Mouse (Mus musculus) CH12.LX (cell line): ENCODE results near the gene Csmd2. TPM values are rescaled to one million over a fixed set of nuclear protein-coding genes. Genes with fewer than 3 reads are reported as not detected.

Experiments used
- DNase-seq: peaks from one replicate; pipeline ENCODE4 v3.0.0-alpha.2; 2013; ENCODE audit errors: extremely low read depth
- H3K27ac ChIP-seq: 2 replicates; pipeline ENCODE4 v1.5.1; 2012; ENCODE audit warnings: low read depth, mild to moderate bottlenecking, control low read depth, moderate library complexity; ENCODE audit not compliant: insufficient read depth
- H3K27me3 ChIP-seq: replicated peaks from 2 replicates; pipeline ENCODE3; 2012; ENCODE audit warnings: inconsistent platforms
- H3K36me3 ChIP-seq, 2 experiments: replicated peaks in 1 of 2; 2 replicates each; pipeline versions ENCODE3 to v1.6.1; 2012; ENCODE audit warnings: inconsistent platforms in 1 of 2, low read length in 1 of 2, mild to moderate bottlenecking in 1 of 2, mixed read lengths in 1 of 2, moderate library complexity in 1 of 2; ENCODE audit not compliant: control insufficient read depth in 1 of 2, insufficient read depth in 1 of 2
- H3K4me1 ChIP-seq, 2 experiments: 2 replicates each; pipeline ENCODE4 v1.6.1; 2012; ENCODE audit warnings: inconsistent platforms in 1 of 2, moderate library complexity in 1 of 2; ENCODE audit not compliant: insufficient read depth in 2 of 2, control insufficient read depth in 1 of 2
- H3K4me2 ChIP-seq: 2 replicates; pipeline ENCODE4 v1.6.1; 2012; ENCODE audit warnings: low read depth, mild to moderate bottlenecking, control low read depth; ENCODE audit not compliant: poor library complexity, insufficient read depth, severe bottlenecking
- H3K4me3 ChIP-seq, 3 experiments: fragments of 150-350 bp in 1 of 3; sonication (generic) in 1 of 3; replicated peaks in 1 of 3; 2 replicates each; pipeline versions ENCODE3 to v1.5.1; 2011 to 2012; ENCODE audit warnings: low read depth in 2 of 3, low read length in 2 of 3, mild to moderate bottlenecking in 2 of 3, moderate library complexity in 2 of 3, control low read depth in 1 of 3, improper control_type of control experiment in 1 of 3, inconsistent platforms in 1 of 3, mixed read lengths in 1 of 3; ENCODE audit not compliant: poor library complexity in 1 of 3
- H3K79me2 ChIP-seq: replicated peaks from 2 replicates; pipeline ENCODE4 v1.6.1; 2012; ENCODE audit warnings: mild to moderate bottlenecking, moderate library complexity; ENCODE audit not compliant: control insufficient read depth, poor library complexity, insufficient read depth, severe bottlenecking; ENCODE audit errors: extremely low read depth
- H3K9ac ChIP-seq: 2 replicates; pipeline ENCODE4 v1.6.1; 2012; ENCODE audit warnings: low read depth, mild to moderate bottlenecking, control low read depth, moderate library complexity; ENCODE audit not compliant: insufficient read depth
- H3K9me3 ChIP-seq: replicated peaks from 2 replicates; pipeline ENCODE3; 2012; ENCODE audit warnings: low read length, inconsistent platforms, mixed read lengths
- CHD2 ChIP-seq: IDR thresholded peaks from 2 replicates; pipeline ENCODE4 v1.6.1; 2011; ENCODE audit warnings: low read length, improper control_type of control experiment
- E2F4 ChIP-seq: IDR thresholded peaks from 2 replicates; pipeline ENCODE4 v1.6.1; 2011; ENCODE audit warnings: low read depth, low read length, improper control_type of control experiment; ENCODE audit not compliant: insufficient replicate concordance
- ELF1 ChIP-seq: IDR thresholded peaks from 2 replicates; pipeline ENCODE4 v1.6.1; 2014; ENCODE audit warnings: low read depth, mild to moderate bottlenecking, inconsistent platforms, low read length, improper control_type of control experiment
- ETS1 ChIP-seq: conservative IDR thresholded peaks from 2 replicates; pipeline ENCODE4 v1.6.1; 2012; ENCODE audit warnings: low read depth, mild to moderate bottlenecking, inconsistent platforms, low read length, improper control_type of control experiment, moderate library complexity
- IRF4 ChIP-seq: IDR thresholded peaks from 2 replicates; pipeline ENCODE4 v1.6.1; 2014; ENCODE audit warnings: low read depth, mild to moderate bottlenecking, inconsistent platforms, low read length, improper control_type of control experiment
- JUN ChIP-seq: IDR thresholded peaks from 2 replicates; pipeline ENCODE4 v1.6.1; 2011; ENCODE audit warnings: low read depth, mild to moderate bottlenecking, low read length, improper control_type of control experiment, moderate library complexity; ENCODE audit not compliant: insufficient read depth
- KAT2A ChIP-seq: IDR thresholded peaks from 2 replicates; pipeline ENCODE4 v1.6.1; 2012; ENCODE audit warnings: low read length, improper control_type of control experiment, inconsistent platforms; ENCODE audit not compliant: insufficient replicate concordance
- MAX ChIP-seq: IDR thresholded peaks from 2 replicates; pipeline ENCODE4 v1.6.1; 2011; ENCODE audit warnings: low read length, improper control_type of control experiment
- MAZ ChIP-seq: IDR thresholded peaks from 2 replicates; pipeline ENCODE4 v1.6.1; 2012; ENCODE audit warnings: low read depth, mild to moderate bottlenecking, inconsistent platforms, low read length, improper control_type of control experiment, moderate library complexity
- MYC ChIP-seq: IDR thresholded peaks from 2 replicates; pipeline ENCODE4 v1.6.1; 2011; ENCODE audit warnings: low read depth, mild to moderate bottlenecking, improper control_type of control experiment, low read length
- POLR2A ChIP-seq: IDR thresholded peaks from 2 replicates; pipeline ENCODE4 v1.6.1; 2011; ENCODE audit warnings: low read depth, mild to moderate bottlenecking, improper control_type of control experiment, low read length
- POLR2AphosphoS2 ChIP-seq: IDR thresholded peaks from 2 replicates; pipeline ENCODE4 v1.6.1; 2011; ENCODE audit warnings: low read depth, low read length, improper control_type of control experiment
- RCOR1 ChIP-seq: conservative IDR thresholded peaks from 2 replicates; pipeline ENCODE4 v1.6.1; 2012; ENCODE audit warnings: low read depth, mild to moderate bottlenecking, inconsistent platforms, low read length, improper control_type of control experiment
- SIN3A ChIP-seq: IDR thresholded peaks from 2 replicates; pipeline ENCODE4 v1.6.1; 2012; ENCODE audit warnings: low read length, improper control_type of control experiment, inconsistent platforms
- SMC3 ChIP-seq: IDR thresholded peaks from 2 replicates; pipeline ENCODE4 v1.6.1; 2011; ENCODE audit warnings: low read depth, low read length, improper control_type of control experiment
- TBP ChIP-seq: conservative IDR thresholded peaks from 2 replicates; pipeline ENCODE4 v1.6.1; 2011; ENCODE audit warnings: low read depth, low read length, improper control_type of control experiment
- UBTF ChIP-seq: IDR thresholded peaks from 2 replicates; pipeline ENCODE4 v1.6.1; 2012; ENCODE audit warnings: low read depth, mild to moderate bottlenecking, inconsistent platforms, low read length, improper control_type of control experiment, moderate library complexity
- USF1 ChIP-seq: IDR thresholded peaks from 2 replicates; pipeline ENCODE4 v1.6.1; 2014; ENCODE audit warnings: low read depth, mild to moderate bottlenecking, inconsistent platforms, low read length, improper control_type of control experiment
- USF2 ChIP-seq: conservative IDR thresholded peaks from 2 replicates; pipeline ENCODE4 v1.6.1; 2011; ENCODE audit warnings: low read depth, low read length, improper control_type of control experiment
- ZC3H11A ChIP-seq: IDR thresholded peaks from 2 replicates; pipeline ENCODE4 v1.6.1; 2012; ENCODE audit warnings: low read depth, mild to moderate bottlenecking, inconsistent platforms, low read length, improper control_type of control experiment
- ZKSCAN1 ChIP-seq: IDR thresholded peaks from 2 replicates; pipeline ENCODE4 v1.6.1; 2012; ENCODE audit warnings: low read depth, inconsistent platforms, low read length, improper control_type of control experiment, borderline replicate concordance
- ZMIZ1 ChIP-seq: IDR thresholded peaks from 2 replicates; pipeline ENCODE4 v1.6.1; 2012; ENCODE audit warnings: low read depth, mild to moderate bottlenecking, inconsistent platforms, low read length, improper control_type of control experiment
- ZNF384 ChIP-seq: IDR thresholded peaks from 2 replicates; pipeline ENCODE4 v1.6.1; 2012; ENCODE audit warnings: low read depth, low read length, improper control_type of control experiment, inconsistent platforms
- dilution Hi-C: fragments of 300-500 bp; cut with MboI; formaldehyde crosslinking; loops from 2 replicates; pipeline ENCODE4 v1.14.3; 2020; ENCODE audit warnings: low sequenced_read_pairs; ENCODE audit not compliant: extremely low pct_unique_long_range_greater_than_20kb, extremely low pct_ligation_motif_present
- in situ Hi-C: fragments of 300-500 bp; cut with MboI; formaldehyde crosslinking; loops from 3 replicates; pipeline ENCODE4 v1.14.3; 2019; ENCODE audit warnings: low sequenced_read_pairs, low pct_ligation_motif_present, low pct_unique_long_range_greater_than_20kb, mixed read lengths
- polyA plus RNA-seq: library from polyadenylated mRNA; unstranded; fragments of >175 nt; gene quantifications from 2 replicates; pipeline ENCODE4 v1.2.1, GENCODE M21; 2012; ENCODE audit warnings: low read depth; ENCODE audit not compliant: insufficient read length
- total RNA-seq, 2 experiments: library from RNA; depleted of rRNA; stranded (reverse); fragments of 300-350 nt in 1 of 2; fragments of >200 nt in 1 of 2; gene quantifications; 2 replicates each; pipeline ENCODE4 v1.2.3; 2012 to 2014

Csmd2 gene
- total and polyA plus RNA-seq, 3 experiments, result 0.08 to 0.80 TPM; not detected in 1

- Histone ChIP-seq H3K27me3 (no peaks in the 10 kb centered on the region), H3K4me1 (no peaks in the 10 kb centered on the region), H3K4me3 (no peak overlapping the region), H3K79me2 (no peaks in the 10 kb centered on the region), H3K4me2 (no peak overlapping the region), H3K9me3 (peaks cover 92% of the 10 kb centered on the region), H3K36me3 (no peaks in the 10 kb centered on the region), H3K27ac (no peak overlapping the region), H3K9ac (no peak overlapping the region)
- dilution Hi-C loops, result no loop called here
- no peak for TF ChIP-seq RCOR1
- TF ChIP-seq MYC, result no peak
- no peak for TF ChIP-seq SIN3A
- no peak for TF ChIP-seq KAT2A
- no peak for TF ChIP-seq ELF1
- no peak for TF ChIP-seq E2F4
- TF ChIP-seq ZKSCAN1, result no peak
- TF ChIP-seq ZMIZ1, result no peak
- no peak for TF ChIP-seq ZNF384
- TF ChIP-seq JUN, result no peak
- TF ChIP-seq ETS1, result no peak
- TF ChIP-seq TBP, result no peak
- no peak for TF ChIP-seq ZC3H11A
- no peak for TF ChIP-seq POLR2AphosphoS2
- TF ChIP-seq MAZ, result no peak
- no peak for TF ChIP-seq POLR2A
- TF ChIP-seq MAX, result no peak
- no peak for TF ChIP-seq IRF4
- no peak for DNase-seq
- in situ Hi-C loops, result no loop called here
Observed at GRCm38 (mm10) chr4:128227377-128228316, 240.0 kb downstream of the Csmd2 start.

GRCm38 (mm10) chr4:128233458-128233857, 245.8 kb downstream of the Csmd2 start:
- peaks cover 83% of the 10 kb centered on the region for H3K9me3 ChIP-seq
- dilution Hi-C loops, result no loop called here

More at GRCm38 (mm10) chr4:128233458-128233857, 245.8 kb downstream of the Csmd2 start:
- in situ Hi-C loops, result no loop called here
- no peaks in the 10 kb centered on the region for H3K4me1 ChIP-seq
- H3K4me3 ChIP-seq, result no peak overlapping the region
- DNase-seq, result no peak
- no peak overlapping the region for H3K4me2 ChIP-seq
- H3K36me3 ChIP-seq, result no peaks in the 10 kb centered on the region
- no peaks in the 10 kb centered on the region for H3K79me2 ChIP-seq
- H3K27ac ChIP-seq, result no peak overlapping the region
- TF ChIP-seq USF2 (no peak), SMC3 (no peak), UBTF (no peak), ZMIZ1 (no peak), JUN (no peak), POLR2A (no peak), USF1 (no peak), CHD2 (no peak), MAZ (no peak), POLR2AphosphoS2 (no peak), SIN3A (no peak), MYC (no peak)
- no peak overlapping the region for H3K9ac ChIP-seq
- H3K27me3 ChIP-seq, result no peaks in the 10 kb centered on the region
